Mouse (Mus musculus) heart, embryonic 13.5 days (tissue): Measurements from ENCODE around the gene Il21r. TPM values are rescaled to one million over a fixed set of nuclear protein-coding genes. Genes with fewer than 3 reads are reported as not detected.

Experiments
- ATAC-seq: fragments of 200-750 bp; cut with Nextera tagmentation; 2 replicates; pipeline ENCODE4 v1.8.0; 2017; ENCODE audit warnings: moderate TSS enrichment; ENCODE audit not compliant: insufficient number of reproducible peaks, low FRiP score, low TSS enrichment; ENCODE audit errors: extremely low read depth
- H3K27ac ChIP-seq: fragments of 300-500 bp; sonication (generic); replicated peaks from 2 replicates; pipeline ENCODE4 v1.5.1; 2015; ENCODE audit warnings: moderate library complexity, mild to moderate bottlenecking, inconsistent platforms
- H3K27me3 ChIP-seq: fragments of 300-500 bp; sonication (generic); replicated peaks from 2 replicates; pipeline ENCODE4 v1.6.1; 2015; ENCODE audit warnings: mild to moderate bottlenecking, inconsistent platforms
- H3K36me3 ChIP-seq: fragments of 300-500 bp; sonication (generic); 2 replicates; pipeline ENCODE4 v1.6.1; 2015; ENCODE audit warnings: mild to moderate bottlenecking, inconsistent platforms
- H3K4me1 ChIP-seq: fragments of 300-500 bp; sonication (generic); 2 replicates; pipeline ENCODE4 v1.6.1; 2015; ENCODE audit warnings: inconsistent platforms
- H3K4me2 ChIP-seq: fragments of 300-500 bp; sonication (generic); 2 replicates; pipeline ENCODE4 v1.6.1; 2015; ENCODE audit warnings: inconsistent platforms, mild to moderate bottlenecking, moderate library complexity
- H3K4me3 ChIP-seq: fragments of 300-500 bp; sonication (generic); 2 replicates; pipeline ENCODE4 v1.5.1; 2015; ENCODE audit warnings: moderate library complexity, mild to moderate bottlenecking, inconsistent platforms
- H3K9ac ChIP-seq: fragments of 300-500 bp; sonication (generic); 2 replicates; pipeline ENCODE4 v1.6.1; 2015; ENCODE audit warnings: inconsistent platforms, mild to moderate bottlenecking, moderate library complexity
- H3K9me3 ChIP-seq: fragments of 300-500 bp; sonication (generic); 2 replicates; pipeline ENCODE4 v1.6.1; 2016; ENCODE audit warnings: inconsistent platforms
- WGBS: fragments of 180-500 bp; shearing (Covaris S2); methylation state at CpG from one replicate; pipeline ENCODE4 v1.1.7; 2015; ENCODE audit warnings: mixed read lengths; 5-methylcytosine and 5-hydroxymethylcytosine counted together
- polyA plus RNA-seq: library from polyadenylated mRNA; unstranded; fragments of >200 nt; fragmentation: Nextera tagmentation; extraction: Ambion mirVana; gene quantifications from 2 replicates; pipeline ENCODE4 v1.2.1, GENCODE M21; 2015

The Il21r gene
- polyA plus RNA-seq, 1 experiment from 2014 or later: 0.35 TPM

GRCm38 (mm10) chr7:125562413-125562812 is 40.8 kb upstream of the Il21r start:
- WGBS: 67% methylated on average over 4 of the region's 4 CpGs
- no peak overlapping the region for H3K27ac ChIP-seq
- no peak for ATAC-seq
- no peak overlapping the region for H3K9ac ChIP-seq
- no peaks in the 10 kb centered on the region for H3K27me3 ChIP-seq
- peaks cover 24% of the 10 kb centered on the region for H3K4me1 ChIP-seq
- H3K36me3 ChIP-seq: no peaks in the 10 kb centered on the region
- no peaks in the 10 kb centered on the region for H3K9me3 ChIP-seq
- no peak overlapping the region for H3K4me3 ChIP-seq
- H3K4me2 ChIP-seq: no peak overlapping the region

GRCm38 (mm10) chr7:125563093-125563492 is 40.1 kb upstream of the Il21r start:
- no peak for ATAC-seq

GRCm38 (mm10) chr7:125564316-125565024 is 38.8 kb upstream of the Il21r start:
- Histone ChIP-seq H3K9me3 (no peaks in the 10 kb centered on the region), H3K27ac (no peak overlapping the region), H3K27me3 (no peaks in the 10 kb centered on the region), H3K36me3 (peaks cover 4% of the 10 kb centered on the region; the same call in 1 of the 2 replicates), H3K4me1 (peaks cover 18% of the 10 kb centered on the region), H3K4me2 (no peak overlapping the region), H3K4me3 (no peak overlapping the region), H3K9ac (no peak overlapping the region)
- ATAC-seq: no peak
- WGBS: 62% methylated on average over 11 of the region's 11 CpGs

More at GRCm38 (mm10) chr7:125563093-125563492, 40.1 kb upstream of the Il21r start:
- Histone ChIP-seq H3K4me2 (no peak overlapping the region), H3K9ac (no peak overlapping the region), H3K9me3 (no peaks in the 10 kb centered on the region), H3K27me3 (no peaks in the 10 kb centered on the region), H3K36me3 (no peaks in the 10 kb centered on the region), H3K4me3 (no peak overlapping the region), H3K27ac (no peak overlapping the region), H3K4me1 (peaks cover 24% of the 10 kb centered on the region)
- WGBS: 75% methylated on average over 3 of the region's 3 CpGs

GRCm38 (mm10) chr7:125565516-125566285 is 37.5 kb upstream of the Il21r start:
- 74% methylated on average over 12 of the region's 12 CpGs for WGBS
- peaks cover 15% of the 10 kb centered on the region for H3K36me3 ChIP-seq
- no peak overlapping the region for H3K4me2 ChIP-seq
- H3K27me3 ChIP-seq: no peaks in the 10 kb centered on the region
- no peaks in the 10 kb centered on the region for H3K9me3 ChIP-seq
- H3K4me1 ChIP-seq: peaks cover 9% of the 10 kb centered on the region
- no peak overlapping the region for H3K4me3 ChIP-seq
- no peak for ATAC-seq
- H3K9ac ChIP-seq: no peak overlapping the region
- H3K27ac ChIP-seq: no peak overlapping the region

GRCm38 (mm10) chr7:125566420-125566819 is 36.8 kb upstream of the Il21r start:
- H3K36me3 ChIP-seq: peaks cover 15% of the 10 kb centered on the region
- no peaks in the 10 kb centered on the region for H3K9me3 ChIP-seq
- no peak overlapping the region for H3K4me2 ChIP-seq
- no peak overlapping the region for H3K27ac ChIP-seq
- ATAC-seq: no peak
- no peak overlapping the region for H3K9ac ChIP-seq
- peaks cover 2% of the 10 kb centered on the region for H3K4me1 ChIP-seq
- H3K4me3 ChIP-seq: no peak overlapping the region
- no peaks in the 10 kb centered on the region for H3K27me3 ChIP-seq
- WGBS: 76% methylated on average over 2 of the region's 2 CpGs

GRCm38 (mm10) chr7:125568888-125569287 is 34.3 kb upstream of the Il21r start:
- no peaks in the 10 kb centered on the region for H3K9me3 ChIP-seq
- H3K4me1 ChIP-seq: peaks cover 6% of the 10 kb centered on the region; the same call in 1 of the 2 replicates
- H3K27ac ChIP-seq: no peak overlapping the region
- no peak overlapping the region for H3K4me3 ChIP-seq
- WGBS: 75% methylated on average over 8 of the region's 8 CpGs
- H3K36me3 ChIP-seq: peaks cover 15% of the 10 kb centered on the region
- H3K4me2 ChIP-seq: no peak overlapping the region
- H3K27me3 ChIP-seq: no peaks in the 10 kb centered on the region
- ATAC-seq: no peak
- no peak overlapping the region for H3K9ac ChIP-seq

GRCm38 (mm10) chr7:125571891-125572290 is 31.3 kb upstream of the Il21r start:
- Histone ChIP-seq H3K9me3 (no peaks in the 10 kb centered on the region), H3K9ac (no peak overlapping the region), H3K4me1 (peaks cover 20% of the 10 kb centered on the region), H3K4me3 (no peak overlapping the region), H3K27ac (no peak overlapping the region), H3K36me3 (peaks cover 18% of the 10 kb centered on the region), H3K4me2 (no peak overlapping the region), H3K27me3 (no peaks in the 10 kb centered on the region)
- ATAC-seq: no peak
- WGBS: 77% methylated on average over 19 of the region's 19 CpGs

GRCm38 (mm10) chr7:125572737-125573136 is 30.5 kb upstream of the Il21r start:
- Histone ChIP-seq H3K4me1 (peaks cover 29% of the 10 kb centered on the region), H3K27me3 (no peaks in the 10 kb centered on the region), H3K4me3 (no peak overlapping the region), H3K4me2 (no peak overlapping the region), H3K9ac (no peak overlapping the region), H3K9me3 (no peaks in the 10 kb centered on the region), H3K36me3 (peaks cover 18% of the 10 kb centered on the region), H3K27ac (no peak overlapping the region)
- ATAC-seq: no peak
- WGBS: 67% methylated on average over 6 of the region's 6 CpGs

- 72% methylated on average over 2 of the region's 2 CpGs for WGBS
- no peak for ATAC-seq
- Histone ChIP-seq H3K4me2 (no peak overlapping the region), H3K36me3 (peaks cover 18% of the 10 kb centered on the region), H3K27me3 (no peaks in the 10 kb centered on the region), H3K27ac (no peak overlapping the region), H3K4me1 (peaks cover 35% of the 10 kb centered on the region), H3K9ac (no peak overlapping the region), H3K4me3 (no peak overlapping the region), H3K9me3 (no peaks in the 10 kb centered on the region)
Observed at GRCm38 (mm10) chr7:125573849-125574248, 29.4 kb upstream of the Il21r start.

GRCm38 (mm10) chr7:125574832-125575231 is 28.4 kb upstream of the Il21r start:
- H3K9me3 ChIP-seq: no peaks in the 10 kb centered on the region
- no peak overlapping the region for H3K9ac ChIP-seq
- WGBS: 53% methylated on average over 3 of the region's 3 CpGs
- no peaks in the 10 kb centered on the region for H3K27me3 ChIP-seq
- H3K27ac ChIP-seq: no peak overlapping the region
- peaks cover 35% of the 10 kb centered on the region for H3K4me1 ChIP-seq
- no peak overlapping the region for H3K4me2 ChIP-seq
- peaks cover 10% of the 10 kb centered on the region for H3K36me3 ChIP-seq
- H3K4me3 ChIP-seq: no peak overlapping the region
- ATAC-seq: no peak

GRCm38 (mm10) chr7:125575738-125576540 is 27.3 kb upstream of the Il21r start:
- 81% methylated on average over 16 of the region's 16 CpGs for WGBS
- H3K27ac ChIP-seq: no peak overlapping the region
- H3K9me3 ChIP-seq: no peaks in the 10 kb centered on the region

More at GRCm38 (mm10) chr7:125575738-125576540, 27.3 kb upstream of the Il21r start:
- 0 out of 2 replicates have a peak, but pooled peaks cover 3% of the 10 kb centered on the region for H3K36me3 ChIP-seq
- H3K4me1 ChIP-seq: peaks cover 40% of the 10 kb centered on the region
- no peak overlapping the region for H3K4me2 ChIP-seq
- no peak overlapping the region for H3K4me3 ChIP-seq
- H3K9ac ChIP-seq: no peak overlapping the region
- no peaks in the 10 kb centered on the region for H3K27me3 ChIP-seq
- ATAC-seq: no peak
